Mouse (Mus musculus) hindbrain, embryonic 16.5 days (tissue): ENCODE results near the gene Fam185a. TPM values are rescaled to one million over a fixed set of nuclear protein-coding genes. Genes with fewer than 3 reads are reported as not detected.

ENCODE experiments used
- ATAC-seq: fragments of 200-750 bp; cut with Nextera tagmentation; 2 replicates; pipeline ENCODE4 v1.8.0; 2017; ENCODE audit warnings: moderate TSS enrichment, moderate library complexity
- H3K27ac ChIP-seq: fragments of 300-500 bp; sonication (generic); 2 replicates; pipeline ENCODE4 v1.5.1; 2014; ENCODE audit warnings: low read depth, mild to moderate bottlenecking, control low read depth, low read length, moderate library complexity
- H3K27me3 ChIP-seq: fragments of 300-500 bp; sonication (generic); replicated peaks from 2 replicates; pipeline ENCODE4 v1.6.1; 2014; ENCODE audit warnings: low read length; ENCODE audit not compliant: control insufficient read depth, insufficient read depth
- H3K36me3 ChIP-seq: fragments of 300-500 bp; sonication (generic); 2 replicates; pipeline ENCODE4 v1.6.1; 2014; ENCODE audit warnings: mild to moderate bottlenecking, low read length, moderate library complexity, mixed read lengths; ENCODE audit not compliant: control insufficient read depth, insufficient read depth
- H3K4me1 ChIP-seq: fragments of 300-500 bp; sonication (generic); 2 replicates; pipeline ENCODE4 v1.6.1; 2014; ENCODE audit warnings: low read depth, low read length; ENCODE audit not compliant: control insufficient read depth, insufficient read depth
- H3K4me2 ChIP-seq: fragments of 300-500 bp; sonication (generic); 2 replicates; pipeline ENCODE4 v1.6.1; 2014; ENCODE audit warnings: mild to moderate bottlenecking, low read length, control low read depth, moderate library complexity
- H3K4me3 ChIP-seq: fragments of 300-500 bp; sonication (generic); 2 replicates; pipeline ENCODE4 v1.5.1; 2014; ENCODE audit warnings: mild to moderate bottlenecking, low read length, control low read depth, moderate library complexity
- H3K9ac ChIP-seq: fragments of 300-500 bp; sonication (generic); 2 replicates; pipeline ENCODE4 v1.6.1; 2014; ENCODE audit warnings: low read depth, mild to moderate bottlenecking, control low read depth, low read length, moderate library complexity
- H3K9me3 ChIP-seq: fragments of 300-500 bp; sonication (generic); 2 replicates; pipeline ENCODE4 v1.6.1; 2014; ENCODE audit warnings: mild to moderate bottlenecking, low read length, moderate library complexity; ENCODE audit not compliant: control insufficient read depth
- WGBS: fragments of 180-500 bp; shearing (Covaris S2); extraction: QIAGEN DNeasy Blood & Tissue Kit; methylation state at CpG from one replicate; pipeline ENCODE4 v1.1.7; 2014; 5-methylcytosine and 5-hydroxymethylcytosine counted together
- polyA plus RNA-seq: library from polyadenylated mRNA; unstranded; fragments of >200 nt; fragmentation: Nextera tagmentation; extraction: Ambion mirVana; gene quantifications from 2 replicates; pipeline ENCODE4 v1.2.1, GENCODE M21; 2015

Fam185a gene
- polyA plus RNA-seq, 1 experiment from 2014 or later, result 10.3 TPM

GRCm38 (mm10) chr5:21414116-21414820, 10.5 kb upstream of the Fam185a start:
- no peak overlapping the region for H3K9ac ChIP-seq
- no peaks in the 10 kb centered on the region for H3K36me3 ChIP-seq
- ATAC-seq, result no peak
- no peaks in the 10 kb centered on the region for H3K4me1 ChIP-seq
- no peaks in the 10 kb centered on the region for H3K27me3 ChIP-seq
- no peak overlapping the region for H3K4me2 ChIP-seq
- no peaks in the 10 kb centered on the region for H3K9me3 ChIP-seq
- H3K4me3 ChIP-seq, result no peak overlapping the region
- WGBS, result 61% methylated on average over 1 of the region's 1 CpGs
- no peak overlapping the region for H3K27ac ChIP-seq

GRCm38 (mm10) chr5:21418613-21419012, 6.1 kb upstream of the Fam185a start:
- no peak overlapping the region for H3K9ac ChIP-seq
- no peaks in the 10 kb centered on the region for H3K36me3 ChIP-seq
- ATAC-seq, result no peak
- no peaks in the 10 kb centered on the region for H3K9me3 ChIP-seq
- no peak overlapping the region for H3K4me2 ChIP-seq
- no peak overlapping the region for H3K4me3 ChIP-seq
- H3K27ac ChIP-seq, result no peak overlapping the region
- H3K27me3 ChIP-seq, result no peaks in the 10 kb centered on the region
- WGBS, result 78% methylated on average over 4 of the region's 4 CpGs
- no peaks in the 10 kb centered on the region for H3K4me1 ChIP-seq

DNA sequence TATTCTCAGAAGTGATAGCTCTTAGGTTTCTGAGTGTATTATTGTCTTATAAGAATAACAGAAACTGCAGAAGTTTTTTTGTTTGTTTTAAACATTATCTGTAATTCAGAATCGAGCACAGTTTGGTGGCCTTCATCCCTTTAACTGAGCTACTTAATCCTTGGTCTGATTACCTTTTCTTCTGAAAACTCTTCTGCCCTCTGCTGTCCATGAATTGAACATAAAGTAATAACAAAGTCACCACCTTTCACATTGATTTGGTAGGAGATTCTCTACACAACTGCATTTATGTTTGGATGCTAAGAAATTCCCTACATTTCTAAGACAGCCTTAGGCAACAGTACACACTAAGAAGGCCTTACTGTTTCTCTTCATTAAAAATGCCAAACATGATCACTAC, 4.1 kb upstream of the Fam185a start:
- WGBS, result 38% methylated on average over 1 of the region's 1 CpGs

DNA sequence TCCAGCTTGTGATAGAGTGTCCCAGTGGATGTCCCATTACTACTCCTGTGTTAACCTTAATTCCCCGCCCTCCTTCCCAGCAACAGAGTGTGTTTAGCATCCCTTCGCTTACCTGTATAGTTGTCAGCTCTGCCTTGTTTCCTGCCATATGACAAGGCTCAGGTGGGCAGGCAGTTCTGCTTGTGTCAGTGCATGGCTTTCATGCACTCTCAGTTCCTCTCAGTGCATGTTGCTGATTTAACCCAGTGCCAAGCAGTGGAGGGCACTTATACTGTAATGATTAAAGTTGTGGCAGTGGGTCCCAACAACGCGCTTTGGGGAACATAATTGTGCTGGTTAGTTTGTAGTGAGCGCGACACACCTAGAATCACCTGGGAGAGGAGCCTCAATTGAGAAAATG, 1.9 kb downstream of the Fam185a start:
- Histone ChIP-seq H3K9ac (no peak overlapping the region; the same call in 1 of the 2 replicates), H3K27me3 (no peaks in the 10 kb centered on the region), H3K36me3 (no peaks in the 10 kb centered on the region), H3K4me1 (peaks cover 9% of the 10 kb centered on the region), H3K27ac (no peak overlapping the region), H3K4me3 (no peak overlapping the region), H3K4me2 (no peak overlapping the region; the same call in 1 of the 2 replicates), H3K9me3 (no peaks in the 10 kb centered on the region)
- no peak for ATAC-seq
- WGBS, result 94% methylated on average over 6 of the region's 6 CpGs

More for the DNA sequence above, 4.1 kb upstream of the Fam185a start:
- Histone ChIP-seq H3K4me2 (no peak overlapping the region), H3K27me3 (no peaks in the 10 kb centered on the region), H3K27ac (no peak overlapping the region), H3K9ac (no peak overlapping the region), H3K4me1 (no peaks in the 10 kb centered on the region), H3K4me3 (no peak overlapping the region), H3K9me3 (no peaks in the 10 kb centered on the region), H3K36me3 (no peaks in the 10 kb centered on the region)
- no peak for ATAC-seq

GRCm38 (mm10) chr5:21434148-21434929, 9.6 kb downstream of the Fam185a start:
- no peak overlapping the region for H3K27ac ChIP-seq
- 71% methylated on average over 11 of the region's 11 CpGs for WGBS
- H3K4me1 ChIP-seq, result no peaks in the 10 kb centered on the region
- H3K4me2 ChIP-seq, result no peak overlapping the region
- no peak overlapping the region for H3K4me3 ChIP-seq
- H3K27me3 ChIP-seq, result no peaks in the 10 kb centered on the region
- H3K36me3 ChIP-seq, result no peaks in the 10 kb centered on the region
- H3K9ac ChIP-seq, result no peak overlapping the region
- ATAC-seq, result peak; percentile 87
- H3K9me3 ChIP-seq, result no peaks in the 10 kb centered on the region

DNA sequence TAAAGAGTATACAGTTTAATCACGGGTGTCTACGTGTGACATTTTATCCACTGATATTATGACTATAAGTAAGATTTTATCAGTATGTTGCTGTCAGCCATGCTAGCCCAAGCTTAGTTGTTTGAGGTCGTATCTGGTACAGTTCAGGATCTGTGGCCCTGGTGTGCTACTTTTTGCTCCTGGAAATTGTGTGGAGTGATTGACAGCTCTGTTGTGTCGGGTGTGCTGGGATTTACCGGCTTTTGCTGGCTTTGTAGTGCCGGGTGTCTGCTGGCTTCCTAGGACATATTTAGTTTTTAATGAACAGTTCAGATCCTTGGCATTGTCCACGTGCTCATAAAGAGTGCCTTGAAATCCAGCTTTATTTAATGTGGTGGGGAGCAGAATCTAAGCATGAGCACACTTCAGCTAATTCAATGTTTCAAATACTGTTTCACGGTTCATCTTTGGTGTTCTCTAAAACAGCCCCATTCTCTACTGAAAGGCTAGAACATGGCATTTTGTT, 11.8 kb downstream of the Fam185a start:
- WGBS, result 49% methylated on average over 8 of the region's 8 CpGs
- no peaks in the 10 kb centered on the region for H3K36me3 ChIP-seq
- H3K27ac ChIP-seq, result no peak overlapping the region
- H3K4me2 ChIP-seq, result no peak overlapping the region
- H3K27me3 ChIP-seq, result no peaks in the 10 kb centered on the region
- H3K9me3 ChIP-seq, result no peaks in the 10 kb centered on the region
- H3K9ac ChIP-seq, result no peak overlapping the region
- ATAC-seq, result no peak
- no peaks in the 10 kb centered on the region; the same call in 1 of the 2 replicates for H3K4me1 ChIP-seq
- H3K4me3 ChIP-seq, result no peak overlapping the region

DNA sequence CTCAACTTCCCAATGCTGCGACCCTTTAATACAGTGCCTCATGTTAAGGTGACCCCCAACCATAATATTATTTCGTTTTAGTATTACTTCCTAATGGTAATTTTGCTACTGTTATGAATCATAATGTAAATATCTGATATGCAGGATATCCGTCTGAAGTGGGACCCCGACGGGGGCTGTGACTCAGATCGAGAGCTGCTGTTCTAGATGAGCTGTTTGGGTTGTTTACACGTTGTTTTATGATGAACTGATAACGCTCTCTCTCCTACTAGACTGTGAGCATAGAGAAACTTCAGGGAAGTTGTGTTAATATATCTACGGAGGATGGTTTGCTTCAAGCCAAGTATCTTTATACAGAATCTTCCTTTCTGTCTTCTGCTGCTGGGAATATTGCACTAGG, 13.7 kb downstream of the Fam185a start:
- H3K4me1 ChIP-seq, result no peaks in the 10 kb centered on the region; the same call in 1 of the 2 replicates
- H3K27ac ChIP-seq, result no peak overlapping the region
- WGBS, result 94% methylated on average over 9 of the region's 9 CpGs
- H3K9me3 ChIP-seq, result no peaks in the 10 kb centered on the region
- no peak overlapping the region for H3K4me2 ChIP-seq
- ATAC-seq, result no peak
- no peak overlapping the region for H3K4me3 ChIP-seq
- no peaks in the 10 kb centered on the region for H3K36me3 ChIP-seq
- no peak overlapping the region for H3K9ac ChIP-seq
- H3K27me3 ChIP-seq, result no peaks in the 10 kb centered on the region

GRCm38 (mm10) chr5:21439446-21440110, 14.8 kb downstream of the Fam185a start:
- no peak overlapping the region for H3K27ac ChIP-seq
- no peaks in the 10 kb centered on the region; the same call in 1 of the 2 replicates for H3K4me1 ChIP-seq
- no peaks in the 10 kb centered on the region for H3K36me3 ChIP-seq
- no peak for ATAC-seq
- no peak overlapping the region for H3K4me3 ChIP-seq
- WGBS, result 85% methylated on average over 7 of the region's 7 CpGs
- no peak overlapping the region for H3K9ac ChIP-seq
- no peaks in the 10 kb centered on the region for H3K9me3 ChIP-seq
- H3K27me3 ChIP-seq, result no peaks in the 10 kb centered on the region
- H3K4me2 ChIP-seq, result no peak overlapping the region
